Mouse (Mus musculus): ENCODE data around the gene Fbxw11. TPM values are rescaled to one million over a fixed set of nuclear protein-coding genes. Genes with fewer than 3 reads are reported as not detected.
A peak's percentile ranks its signal among the peaks of the same experiment; 100 is the strongest.

Gene Fbxw11
- polyA plus RNA-seq, 1 experiment: 13.8 TPM

DNA sequence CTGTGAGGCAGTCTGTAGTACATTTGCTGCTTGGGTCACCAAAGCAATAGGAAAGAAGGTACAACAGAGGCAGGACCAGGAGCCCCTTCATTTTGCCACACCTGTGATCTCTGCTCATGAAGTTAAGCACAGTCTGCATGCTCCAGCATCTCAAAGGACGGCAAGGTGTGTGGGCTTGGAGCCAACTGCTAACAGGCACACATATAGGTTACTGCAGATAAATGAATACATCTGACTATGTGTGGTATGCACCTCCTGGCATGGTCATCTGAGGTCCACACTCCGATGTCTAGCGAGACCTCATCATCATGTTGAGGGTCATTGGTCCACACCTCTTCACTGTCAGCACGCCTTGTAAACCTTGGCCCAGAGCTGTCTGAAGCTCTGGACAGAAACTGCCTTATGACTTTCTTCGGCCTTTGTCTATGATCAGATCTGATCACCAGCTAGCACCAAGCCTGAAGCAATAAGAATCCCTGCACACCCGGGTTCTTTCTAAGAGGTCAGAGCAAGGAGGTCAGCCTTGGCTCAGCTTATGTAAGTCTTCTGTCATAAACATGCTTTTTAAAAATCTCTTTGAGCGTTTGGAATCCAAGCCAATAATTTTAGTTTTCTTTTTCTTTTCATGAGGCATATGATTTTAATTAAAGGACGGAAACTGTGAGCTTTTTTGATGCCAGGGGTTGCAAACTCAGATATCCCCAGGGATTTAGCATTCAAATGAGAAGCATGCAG lies 3.8 kb upstream of the Fbxw11 start:
- Histone ChIP-seq H3K4me3 (ENCODE audit: control insufficient read depth, low read depth, low read length) (no peak overlapping the region), H3K27ac (ENCODE audit: control insufficient read depth, insufficient read depth, low read depth, low read length) (no peak overlapping the region), H3K4me1 (ENCODE audit: control insufficient read depth, insufficient read depth, low read length) (no peaks in the 10 kb centered on the region), H3K36me3 (ENCODE audit: control insufficient read depth, insufficient read depth, low read length) (no peaks in the 10 kb centered on the region), H3K27me3 (ENCODE audit: control insufficient read depth, insufficient read depth, low read length) (no peaks in the 10 kb centered on the region)
- TF ChIP-seq POLR2A (IDR thresholded peaks at IDR 0.05; ENCODE audit: control insufficient read depth, low read depth, low read length): no peak
- TF ChIP-seq CTCF (IDR thresholded peaks at IDR 0.05; ENCODE audit: control insufficient read depth, insufficient read depth, insufficient replicate concordance, low read depth, low read length): no peak

DNA sequence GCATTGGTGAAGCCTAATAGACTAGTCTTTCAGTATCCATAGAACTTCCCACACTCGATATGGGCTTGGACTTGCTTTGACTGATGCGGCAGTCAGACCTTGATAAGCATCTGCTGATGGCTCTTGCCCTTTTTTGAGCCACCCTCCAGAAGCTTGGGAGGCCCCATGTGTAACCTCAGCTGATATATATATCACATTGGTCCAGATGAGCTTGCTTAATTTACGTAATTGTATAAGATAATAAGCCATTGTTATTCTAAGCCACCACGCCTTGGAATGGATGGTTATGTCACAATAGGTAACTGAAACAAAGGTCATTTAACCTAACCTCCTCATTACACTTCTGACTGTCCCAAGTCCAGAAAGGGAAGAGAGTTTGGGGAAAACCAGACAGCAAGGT lies 1.9 kb upstream of the Fbxw11 start:
- Histone ChIP-seq H3K4me3 (ENCODE audit: control insufficient read depth, low read depth, low read length) (no peak overlapping the region), H3K27ac (ENCODE audit: control insufficient read depth, insufficient read depth, low read depth, low read length) (no peak overlapping the region), H3K27me3 (ENCODE audit: control insufficient read depth, insufficient read depth, low read length) (no peaks in the 10 kb centered on the region), H3K36me3 (ENCODE audit: control insufficient read depth, insufficient read depth, low read length) (no peaks in the 10 kb centered on the region), H3K4me1 (ENCODE audit: control insufficient read depth, insufficient read depth, low read length) (no peaks in the 10 kb centered on the region)
- TF ChIP-seq POLR2A (IDR thresholded peaks at IDR 0.05; ENCODE audit: control insufficient read depth, low read depth, low read length) (no peak), CTCF (IDR thresholded peaks at IDR 0.05; ENCODE audit: control insufficient read depth, insufficient read depth, insufficient replicate concordance, low read depth, low read length) (no peak)

DNA sequence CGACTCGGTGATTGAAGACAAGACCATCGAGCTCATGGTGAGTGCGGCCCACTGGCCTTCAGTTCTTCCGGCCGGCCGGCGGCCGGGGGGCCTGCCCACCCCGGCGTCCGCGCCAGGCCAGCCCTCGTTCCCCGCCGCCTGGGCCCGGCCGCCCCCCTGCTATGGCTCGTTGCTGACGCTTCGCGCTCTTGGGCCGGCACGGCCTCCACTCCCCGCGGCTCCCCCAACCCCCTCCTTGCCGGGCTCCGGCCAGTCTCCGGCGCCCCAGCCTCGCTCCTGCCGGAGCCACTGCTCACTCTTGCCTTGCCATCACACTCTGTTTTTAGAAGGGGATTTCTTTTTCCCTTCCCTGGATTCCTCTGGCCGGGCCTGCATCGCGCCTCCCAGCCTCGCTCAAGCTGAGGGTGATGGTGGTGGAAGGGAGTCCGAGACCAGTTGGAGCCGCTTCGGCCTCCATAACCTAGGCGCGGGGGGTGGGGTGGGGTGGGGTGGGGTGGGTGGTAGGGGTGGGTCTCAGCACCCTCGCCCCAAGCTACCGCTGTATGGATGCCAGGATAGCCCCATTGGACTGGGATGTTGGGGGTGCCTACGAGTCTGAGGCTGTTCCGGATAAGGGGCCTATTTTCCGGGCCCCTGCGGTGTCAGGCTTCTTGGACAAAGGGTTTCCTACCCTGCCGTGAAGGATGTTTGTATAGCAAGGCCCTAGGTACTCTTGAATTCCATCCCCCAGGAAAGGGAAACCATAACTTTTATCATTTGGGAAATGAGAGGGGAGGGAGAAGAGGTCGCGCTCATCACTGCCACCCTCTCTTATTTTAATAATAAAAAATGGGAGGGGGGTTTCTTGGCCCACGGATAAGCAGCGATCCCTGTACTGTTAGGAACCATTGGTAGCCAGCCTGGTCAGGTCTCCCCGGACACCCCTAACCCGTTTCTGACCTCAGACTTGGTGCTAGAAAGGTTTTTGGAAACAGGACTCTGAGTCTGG lies 669 bp downstream of the Fbxw11 start:
- no peaks in the 10 kb centered on the region for H3K36me3 ChIP-seq (ENCODE audit: control insufficient read depth, insufficient read depth, low read length)
- no peaks in the 10 kb centered on the region for H3K4me1 ChIP-seq (ENCODE audit: control insufficient read depth, insufficient read depth, low read length)
- TF ChIP-seq POLR2A (IDR thresholded peaks at IDR 0.05; ENCODE audit: control insufficient read depth, low read depth, low read length) (no peak), CTCF (IDR thresholded peaks at IDR 0.05; ENCODE audit: control insufficient read depth, insufficient read depth, insufficient replicate concordance, low read depth, low read length) (no peak)
- H3K4me3 ChIP-seq (ENCODE audit: control insufficient read depth, low read depth, low read length): peak overlapping the region; percentile 99
- no peaks in the 10 kb centered on the region for H3K27me3 ChIP-seq (ENCODE audit: control insufficient read depth, insufficient read depth, low read length)
- H3K27ac ChIP-seq (ENCODE audit: control insufficient read depth, insufficient read depth, low read depth, low read length): peak overlapping the region; percentile 97

DNA sequence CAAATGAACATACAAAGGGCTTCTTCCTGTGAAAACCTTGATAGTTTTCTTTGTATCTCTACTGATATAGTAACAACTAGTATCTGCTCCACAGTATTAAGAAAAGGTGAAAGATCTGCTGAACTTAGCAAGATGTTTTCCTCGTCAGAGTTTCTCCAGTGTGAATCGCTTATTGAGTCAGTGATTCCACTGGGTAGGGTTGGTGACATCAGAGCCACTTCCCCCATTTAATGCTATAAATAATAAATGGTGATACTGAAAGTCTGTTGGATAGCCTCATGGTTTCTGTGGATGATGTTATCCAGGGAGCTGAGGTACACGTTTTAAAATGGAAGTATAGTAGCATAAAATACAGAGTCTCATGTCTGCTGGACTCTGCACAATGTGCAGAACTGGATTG lies 1.5 kb downstream of the Fbxw11 start:
- H3K4me1 ChIP-seq (ENCODE audit: control insufficient read depth, insufficient read depth, low read length): no peaks in the 10 kb centered on the region
- TF ChIP-seq POLR2A (IDR thresholded peaks at IDR 0.05; ENCODE audit: control insufficient read depth, low read depth, low read length) (no peak), CTCF (IDR thresholded peaks at IDR 0.05; ENCODE audit: control insufficient read depth, insufficient read depth, insufficient replicate concordance, low read depth, low read length) (no peak)
- H3K4me3 ChIP-seq (ENCODE audit: control insufficient read depth, low read depth, low read length): peak overlapping the region; percentile 99; the same call in 1 of the 2 replicates
- H3K27me3 ChIP-seq (ENCODE audit: control insufficient read depth, insufficient read depth, low read length): no peaks in the 10 kb centered on the region
- H3K27ac ChIP-seq (ENCODE audit: control insufficient read depth, insufficient read depth, low read depth, low read length): no peak overlapping the region
- H3K36me3 ChIP-seq (ENCODE audit: control insufficient read depth, insufficient read depth, low read length): no peaks in the 10 kb centered on the region

DNA sequence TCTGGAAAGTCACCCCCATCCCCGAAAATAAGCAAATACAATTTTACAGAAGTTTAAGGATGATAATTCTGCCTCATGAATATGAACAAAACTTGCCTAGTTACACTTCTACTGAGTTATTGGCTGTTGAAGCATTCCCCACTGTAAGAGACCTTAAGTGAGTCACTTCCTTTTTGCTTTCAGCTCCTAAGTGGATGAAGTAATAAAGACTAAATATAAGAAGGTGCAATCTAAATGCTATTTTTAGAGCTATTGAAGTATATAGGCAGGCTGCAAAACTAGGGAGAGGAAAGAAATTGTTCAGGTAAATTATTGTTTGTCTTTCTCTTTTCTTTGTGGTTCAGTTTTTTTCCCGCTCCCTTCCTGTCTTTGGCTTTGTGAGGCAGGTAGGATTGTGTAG lies 4.7 kb downstream of the Fbxw11 start:
- Histone ChIP-seq H3K27ac (ENCODE audit: control insufficient read depth, insufficient read depth, low read depth, low read length) (no peak overlapping the region), H3K27me3 (ENCODE audit: control insufficient read depth, insufficient read depth, low read length) (no peaks in the 10 kb centered on the region), H3K36me3 (ENCODE audit: control insufficient read depth, insufficient read depth, low read length) (no peaks in the 10 kb centered on the region), H3K4me3 (ENCODE audit: control insufficient read depth, low read depth, low read length) (no peak overlapping the region), H3K4me1 (ENCODE audit: control insufficient read depth, insufficient read depth, low read length) (no peaks in the 10 kb centered on the region; the same call in 1 of the 2 replicates)
- no peak for TF ChIP-seq CTCF (IDR thresholded peaks at IDR 0.05; ENCODE audit: control insufficient read depth, insufficient read depth, insufficient replicate concordance, low read depth, low read length)

DNA sequence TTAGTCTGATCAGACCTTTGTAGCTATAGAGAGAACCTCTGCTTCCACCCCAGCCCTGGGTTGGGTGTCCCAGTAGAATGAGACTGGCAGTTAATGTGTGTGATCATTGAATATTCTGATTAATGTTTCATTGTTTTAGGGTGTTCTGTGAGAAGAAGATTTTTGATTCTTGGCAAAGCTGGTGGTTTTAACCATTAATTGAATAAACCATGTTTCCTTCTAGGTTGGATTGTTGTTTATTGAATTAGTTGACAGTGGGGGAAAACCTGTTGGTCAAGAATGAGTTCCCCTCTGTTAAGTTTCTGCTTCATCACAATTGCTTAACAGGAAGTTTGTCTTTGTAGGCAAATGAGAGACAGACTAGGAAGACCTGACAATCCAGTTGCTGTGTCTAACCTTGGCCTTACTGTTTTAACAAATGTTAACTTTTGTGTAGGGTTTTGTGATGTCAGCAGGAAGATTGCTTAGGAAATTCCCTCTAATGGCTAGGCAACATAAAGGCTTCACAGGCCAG lies 7.8 kb downstream of the Fbxw11 start:
- no peak overlapping the region for H3K27ac ChIP-seq (ENCODE audit: control insufficient read depth, insufficient read depth, low read depth, low read length)
- no peaks in the 10 kb centered on the region for H3K27me3 ChIP-seq (ENCODE audit: control insufficient read depth, insufficient read depth, low read length)
- TF ChIP-seq CTCF (IDR thresholded peaks at IDR 0.05; ENCODE audit: control insufficient read depth, insufficient read depth, insufficient replicate concordance, low read depth, low read length): no peak
- TF ChIP-seq POLR2A (IDR thresholded peaks at IDR 0.05; ENCODE audit: control insufficient read depth, low read depth, low read length): no peak
- no peak overlapping the region for H3K4me3 ChIP-seq (ENCODE audit: control insufficient read depth, low read depth, low read length)
- no peaks in the 10 kb centered on the region; the same call in 1 of the 2 replicates for H3K4me1 ChIP-seq (ENCODE audit: control insufficient read depth, insufficient read depth, low read length)
- H3K36me3 ChIP-seq (ENCODE audit: control insufficient read depth, insufficient read depth, low read length): peaks cover 2% of the 10 kb centered on the region; the same call in 1 of the 2 replicates
